Mouse (Mus musculus) thymus, postnatal 14 days (tissue): ENCODE results near the gene Dctpp1.

Experiments used
- DNase-seq: peaks from one replicate; pipeline ENCODE4 v3.0.0; 2021

The Dctpp1 gene

DNA sequence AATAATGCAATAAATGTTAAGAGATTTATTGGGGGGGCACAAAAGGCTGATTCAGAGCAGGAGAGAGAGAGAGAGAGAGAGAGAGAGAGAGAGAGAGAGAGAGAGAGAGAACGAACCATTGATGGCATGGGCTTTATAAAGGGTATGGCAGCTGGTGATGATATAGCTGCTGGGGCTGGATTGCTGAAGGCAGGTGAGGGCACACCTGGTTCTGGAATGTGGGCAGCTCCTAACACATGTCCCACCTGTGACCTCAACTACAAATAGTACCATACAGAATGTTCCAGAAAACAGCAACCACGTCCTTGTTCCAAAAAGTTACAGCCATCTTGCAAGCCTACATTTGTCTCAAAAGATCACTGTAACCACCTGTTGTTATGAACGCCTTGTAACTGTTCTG lies 29.1 kb downstream of the Dctpp1 start:
- DNase-seq = peak; percentile 28

DNA sequence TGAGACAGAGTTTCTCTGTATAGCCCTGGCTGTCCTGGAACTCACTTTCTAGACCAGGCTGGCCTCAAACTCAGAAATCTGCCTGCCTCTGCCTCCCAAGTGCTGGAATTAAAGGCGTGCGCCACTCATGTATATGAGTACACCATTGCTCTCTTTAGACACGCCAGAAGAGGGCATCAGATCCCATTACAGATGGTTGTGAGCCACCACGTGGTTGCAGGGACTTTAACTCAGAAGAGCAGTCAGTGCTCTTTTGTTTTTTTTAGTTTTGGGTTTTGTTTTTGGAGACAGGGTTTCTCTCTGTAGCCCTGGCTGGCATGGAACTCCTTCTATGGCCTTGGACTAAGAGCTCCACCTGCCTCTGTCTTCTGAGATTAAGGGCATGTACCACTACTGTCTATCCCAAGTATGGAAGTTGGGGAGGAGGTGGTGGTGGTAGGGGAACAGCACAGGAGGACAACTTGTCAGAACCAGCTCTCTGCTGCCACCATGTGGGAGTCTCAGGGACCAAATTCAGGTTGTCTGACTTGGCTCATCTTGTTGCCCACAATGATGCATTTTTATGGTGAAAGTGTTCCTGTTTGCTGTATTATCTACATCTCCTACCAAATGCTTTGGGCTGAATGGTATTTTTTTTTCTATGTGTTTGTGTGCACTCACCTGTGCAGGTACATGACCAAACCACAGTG lies 31.8 kb downstream of the Dctpp1 start:
- DNase-seq = peak; percentile 93

DNA sequence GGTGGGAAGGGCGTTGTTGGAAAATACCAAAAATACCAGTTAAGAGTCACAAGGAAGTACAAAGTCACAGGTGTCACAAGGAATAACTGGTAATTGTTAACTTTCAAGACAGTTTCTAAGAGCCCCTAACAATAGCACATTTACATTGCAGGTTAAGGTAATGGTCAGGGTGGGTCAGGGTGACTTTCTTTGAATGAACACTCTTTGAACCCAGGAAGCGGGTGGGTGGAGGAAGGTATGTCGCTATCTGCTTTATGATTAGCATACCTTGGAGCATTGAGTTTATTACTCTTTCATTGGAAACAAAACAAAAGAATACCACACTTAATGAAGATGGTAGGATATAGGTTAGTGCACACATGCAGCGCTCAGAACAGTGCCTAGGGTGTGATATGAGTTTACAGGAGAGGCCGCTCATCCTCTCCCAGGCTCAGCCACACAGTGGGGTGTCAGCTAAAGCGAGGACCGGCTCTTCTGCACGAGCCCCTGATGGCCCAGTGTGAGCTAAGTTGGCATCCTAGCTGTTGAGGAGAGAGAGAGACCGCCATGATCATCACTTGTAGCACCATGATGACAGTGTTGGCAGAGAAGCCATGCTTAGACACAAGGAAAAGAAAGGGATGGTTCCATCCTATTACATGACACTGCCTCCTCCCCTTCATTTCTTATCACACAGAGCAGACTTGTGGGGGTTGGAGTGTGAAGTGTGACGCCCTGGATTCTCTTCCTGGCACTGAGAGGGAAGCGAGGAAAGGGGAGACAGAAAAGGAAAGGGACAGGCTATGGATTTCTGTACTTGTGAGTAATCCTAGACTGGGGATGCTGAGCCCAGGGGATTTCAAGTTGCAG lies 35.1 kb downstream of the Dctpp1 start:
- DNase-seq = no peak

DNA sequence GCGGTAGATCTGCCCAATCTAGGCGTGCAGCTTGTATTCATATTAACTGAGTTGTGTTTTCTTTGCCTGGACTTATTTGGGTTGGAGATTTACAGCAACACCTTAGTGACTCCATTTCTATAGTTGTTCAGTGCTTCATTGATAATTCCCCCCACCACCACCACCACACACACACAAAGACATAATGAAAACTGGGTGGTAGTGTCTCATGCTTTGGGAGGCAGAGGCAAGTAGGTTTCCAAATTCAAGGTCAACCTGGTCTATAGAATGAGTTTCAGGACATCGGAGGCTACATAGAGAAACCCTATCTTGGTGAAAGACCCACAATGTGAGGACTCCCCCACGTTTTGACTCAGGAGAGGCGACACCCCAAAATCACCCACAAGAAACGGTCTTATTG lies 35.9 kb downstream of the Dctpp1 start:
- no peak for DNase-seq

- no peak for DNase-seq
These were observed 36.7 kb downstream of the Dctpp1 start for GRCm38 (mm10) chr7:127223515-127224478.

GRCm38 (mm10) chr7:127223106-127223505 lies 37.4 kb downstream of the Dctpp1 start:
- no peak for DNase-seq

DNA sequence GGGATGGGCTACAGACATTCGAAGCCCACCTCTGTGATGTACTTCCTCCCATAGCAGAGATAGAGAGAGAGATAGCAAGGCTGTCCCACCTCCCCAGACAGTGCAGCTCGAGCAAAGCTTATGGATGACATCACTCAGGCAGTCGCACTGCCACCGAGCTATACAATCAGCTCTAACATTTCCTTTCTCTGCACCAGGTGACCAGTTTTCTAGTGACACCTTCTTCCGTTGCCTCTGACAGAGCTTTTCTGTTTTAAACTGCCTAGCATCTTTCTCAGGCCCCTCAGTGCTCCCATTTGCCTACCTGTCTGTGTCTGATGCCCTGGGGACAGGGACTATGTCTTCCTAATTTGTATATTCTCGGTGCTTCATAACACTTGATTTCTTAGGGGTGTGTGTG lies 40.1 kb downstream of the Dctpp1 start:
- DNase-seq = peak; percentile 56

GRCm38 (mm10) chr7:127218670-127219069 lies 41.8 kb downstream of the Dctpp1 start:
- no peak for DNase-seq

DNA sequence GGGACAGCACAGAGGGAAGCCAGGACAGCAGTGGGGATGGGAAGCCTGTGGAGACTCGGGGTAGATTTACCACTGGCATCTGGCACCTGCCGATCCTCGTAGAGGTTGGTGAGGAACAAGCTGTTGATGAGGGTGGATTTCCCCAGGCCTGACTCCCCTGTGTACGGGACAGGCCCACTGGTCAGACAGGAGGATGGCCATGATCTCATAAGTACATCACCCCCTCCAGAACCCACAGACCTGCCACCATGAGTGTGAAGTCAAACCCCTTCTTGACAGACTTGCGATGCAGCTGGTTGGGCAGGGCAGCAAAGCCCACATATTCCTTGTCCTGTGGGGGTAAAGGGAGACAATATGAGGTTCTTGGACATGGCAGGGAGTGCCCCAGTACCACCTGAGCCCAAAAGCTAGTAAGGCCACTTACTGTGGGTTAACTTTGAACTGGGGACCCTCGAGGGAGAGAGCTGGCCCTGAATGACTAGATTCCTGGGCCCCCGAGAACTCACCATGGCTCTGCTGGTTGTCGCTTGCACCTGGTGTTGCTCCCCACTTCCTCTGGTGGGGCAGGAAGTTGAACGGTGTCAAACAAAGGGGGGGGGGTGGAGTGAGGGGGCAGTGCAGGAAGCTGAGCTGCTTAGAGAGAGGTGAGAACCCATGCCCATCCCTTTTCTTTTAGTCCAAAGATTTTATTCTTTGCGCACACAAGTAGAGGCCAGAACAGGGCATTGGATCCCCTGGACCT lies 42.4 kb downstream of the Dctpp1 start:
- peak; percentile 88 for DNase-seq

GRCm38 (mm10) chr7:127217475-127217874 lies 43.0 kb downstream of the Dctpp1 start:
- DNase-seq = peak; percentile 35

- DNase-seq = peak; percentile 23
These were observed 44.2 kb downstream of the Dctpp1 start for GRCm38 (mm10) chr7:127216307-127216706.

DNA sequence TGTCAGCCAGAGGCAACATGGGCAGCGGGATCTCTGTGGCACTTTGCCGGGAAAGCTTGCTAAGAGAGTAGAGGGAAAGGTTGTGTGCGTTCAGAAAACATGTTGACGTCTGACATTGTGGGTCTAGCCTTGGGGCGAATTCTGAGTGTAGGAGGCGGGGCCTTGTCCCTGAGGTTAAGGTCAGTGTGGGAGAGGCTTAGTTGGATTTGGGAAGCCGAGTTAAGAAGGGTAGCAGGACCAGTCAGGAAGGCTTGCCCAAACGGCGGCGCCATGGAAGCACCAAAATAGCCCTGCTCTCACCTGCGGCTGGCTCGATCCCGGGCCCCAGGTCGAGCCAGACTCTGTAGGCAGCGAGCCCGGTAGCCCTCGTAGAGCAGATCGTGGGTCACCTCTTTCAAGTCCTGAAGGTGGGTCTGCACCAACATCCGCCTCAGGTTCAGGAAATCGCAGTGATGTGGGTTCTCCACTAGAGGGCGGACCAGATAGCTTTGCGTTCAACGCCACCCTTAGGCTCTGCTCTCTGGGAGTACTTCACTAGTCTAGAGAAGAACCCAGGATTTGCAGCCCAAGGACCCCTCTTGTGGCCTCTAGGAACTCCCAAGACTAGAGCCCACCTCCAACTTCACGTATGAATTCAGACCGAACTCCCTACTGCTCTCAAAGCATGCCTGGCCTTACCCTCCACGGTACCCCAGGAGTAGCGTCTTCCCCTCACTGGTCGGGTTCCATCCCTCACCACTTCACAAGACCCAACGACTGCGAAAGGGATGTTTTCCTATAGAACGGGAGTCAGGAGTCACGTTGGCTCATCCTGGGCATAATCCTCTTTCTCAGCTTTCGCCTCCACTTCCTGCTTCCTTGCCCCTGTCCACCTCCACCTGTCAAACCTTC lies 45.3 kb downstream of the Dctpp1 start:
- peak; percentile 86 for DNase-seq

DNA sequence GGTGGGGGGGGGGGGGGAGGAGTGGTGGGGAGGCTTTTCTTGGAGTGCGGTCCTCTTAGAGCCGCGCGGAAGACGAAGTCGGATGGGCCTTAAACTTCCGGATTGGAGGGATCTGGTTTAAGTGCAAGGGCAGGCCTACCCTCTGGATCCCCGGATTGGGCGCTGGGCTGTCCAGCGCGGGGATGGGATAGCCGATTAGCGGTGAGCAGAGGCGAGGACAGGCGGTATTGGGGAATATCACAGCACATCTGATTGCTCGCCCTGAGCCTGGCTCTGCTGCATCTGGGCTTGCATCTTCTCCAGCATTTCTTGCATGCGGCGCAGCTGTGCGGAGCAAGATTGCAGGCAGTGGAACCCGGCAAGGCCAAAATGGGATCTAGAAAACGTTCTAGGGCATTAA lies 46.0 kb downstream of the Dctpp1 start:
- DNase-seq = peak; percentile 27

DNA sequence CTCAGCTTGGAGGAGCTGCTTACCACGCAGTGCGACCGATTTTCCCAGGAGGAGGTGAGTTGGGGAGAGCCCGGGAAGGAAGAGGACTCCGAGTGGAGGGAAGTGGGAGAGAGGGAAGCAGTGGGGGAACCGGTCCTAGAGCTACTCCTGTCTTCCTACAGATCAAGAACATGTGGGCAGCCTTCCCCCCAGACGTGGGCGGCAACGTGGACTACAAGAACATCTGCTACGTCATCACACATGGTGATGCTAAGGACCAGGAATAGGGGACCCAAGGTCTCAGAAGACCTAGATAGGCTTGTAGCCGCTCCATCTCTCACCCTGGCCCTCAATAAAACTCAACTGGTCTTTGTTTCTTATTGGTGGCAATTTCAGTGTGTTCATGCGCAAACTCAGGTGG lies 46.6 kb downstream of the Dctpp1 start:
- no peak for DNase-seq

DNA sequence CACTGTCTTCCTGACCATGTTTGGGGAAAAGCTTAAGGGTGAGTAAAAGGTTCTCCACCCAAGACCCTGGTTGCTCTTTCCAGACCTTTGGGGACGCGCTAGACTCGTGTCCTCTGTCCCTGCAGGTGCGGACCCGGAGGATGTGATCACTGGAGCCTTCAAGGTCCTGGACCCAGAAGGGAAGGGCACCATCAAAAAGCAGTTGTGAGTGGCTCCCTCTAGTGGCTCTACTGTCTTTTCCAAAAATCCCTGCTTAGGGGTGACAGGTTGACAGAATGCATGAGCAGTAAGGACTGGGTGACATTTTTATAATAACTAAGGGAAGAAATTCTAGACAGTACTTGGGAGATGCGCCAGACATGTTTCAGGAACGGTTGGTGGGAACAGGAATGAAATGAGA lies 47.0 kb downstream of the Dctpp1 start:
- DNase-seq = peak; percentile 66

- no peak for DNase-seq
These were observed 47.9 kb downstream of the Dctpp1 start for GRCm38 (mm10) chr7:127212432-127213250.

- no peak for DNase-seq
These were observed 49.3 kb downstream of the Dctpp1 start for GRCm38 (mm10) chr7:127211014-127211745.

DNA sequence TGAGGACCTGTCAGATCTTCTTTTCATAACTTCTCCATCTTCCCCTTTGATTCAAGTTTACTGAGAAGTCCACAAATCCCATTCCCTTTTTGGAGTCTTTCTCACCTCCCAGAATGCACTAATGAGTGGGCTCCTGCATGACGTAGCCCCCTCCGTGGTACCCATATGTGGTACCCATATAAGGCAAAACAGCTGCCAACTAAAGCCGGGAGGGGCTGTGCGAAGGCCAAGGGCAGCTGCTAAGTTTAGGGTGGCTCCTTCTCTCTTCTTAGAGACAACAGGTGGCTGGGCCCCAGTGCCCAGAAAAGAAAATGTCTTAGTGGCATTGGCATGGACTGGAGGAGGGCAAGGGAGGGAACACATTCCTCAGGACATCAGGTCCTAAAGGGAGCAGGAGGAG lies 50.2 kb downstream of the Dctpp1 start:
- DNase-seq = peak; percentile 64

DNA sequence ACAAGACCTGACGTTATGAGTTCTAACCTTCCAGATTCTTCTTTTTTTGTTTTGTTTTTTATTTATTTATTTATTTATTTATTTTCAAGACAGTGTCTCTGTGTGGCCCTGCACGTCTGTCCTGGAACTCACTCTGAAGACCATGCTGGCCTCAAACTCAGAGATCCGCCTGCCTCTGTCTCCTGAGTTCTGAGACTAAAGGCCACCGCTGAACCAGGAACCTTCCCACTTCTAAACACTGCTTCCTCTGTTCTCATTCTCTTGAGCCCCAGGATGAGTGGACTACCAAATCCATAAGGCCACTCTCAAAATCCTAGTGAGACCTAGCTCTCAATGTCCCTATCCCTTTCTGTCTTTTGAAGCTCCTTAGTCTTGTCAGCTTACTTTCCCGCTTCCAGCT lies 50.7 kb downstream of the Dctpp1 start:
- no peak for DNase-seq
